Mouse (Mus musculus): ENCODE measurements around the gene Ephb1.

DNA sequence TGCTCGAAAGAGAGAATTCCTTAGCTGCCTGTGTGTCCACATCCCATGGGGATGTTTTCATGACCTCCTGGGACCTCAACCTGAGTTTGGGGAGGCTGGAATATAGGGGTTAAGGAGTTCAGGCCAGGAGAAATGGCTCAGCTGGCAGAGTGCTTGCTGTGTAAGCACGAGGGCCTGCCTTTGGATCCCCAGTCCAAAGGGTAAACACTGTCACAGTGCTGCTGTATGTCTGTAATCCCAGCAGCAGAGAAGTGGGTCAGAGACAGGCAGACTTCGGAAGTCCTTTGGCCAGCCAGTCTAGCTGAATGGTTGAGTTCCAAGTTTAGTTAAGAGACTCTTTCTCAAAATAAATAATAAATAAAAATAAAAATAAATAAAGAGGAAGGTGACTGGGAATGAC, 48.2 kb upstream of the Ephb1 start:
- TF ChIP-seq GATA1 (IDR thresholded peaks at IDR 0.05; ENCODE audit: borderline replicate concordance, low read length) (no peak), FLI1 (IDR thresholded peaks at IDR 0.05; ENCODE audit: low read length) (no peak)

Data from megakaryocyte, embryonic 14.5 days (primary cell).